In the genomic region with DNA sequence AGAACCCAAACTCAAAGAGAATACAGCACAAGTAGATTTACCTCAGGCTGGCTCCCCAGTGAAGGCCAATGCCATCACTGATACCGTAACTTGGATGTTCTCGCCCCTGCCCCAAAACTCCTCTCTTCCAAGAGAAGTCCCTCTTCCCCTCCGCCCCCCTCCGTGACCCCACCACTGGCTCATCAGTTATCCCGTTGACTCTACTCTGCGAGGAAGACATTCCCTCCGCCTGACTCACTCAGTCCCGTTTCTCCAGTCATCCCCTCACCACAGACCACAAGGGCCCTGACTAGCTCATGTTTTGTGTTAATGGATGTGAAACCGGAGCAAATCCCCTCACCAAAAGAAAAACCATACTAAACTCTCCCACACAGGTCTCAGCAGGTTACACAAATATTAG, we compare ENCODE assay signal across 23 mouse cellular contexts. TPM values are rescaled to one million over a fixed set of nuclear protein-coding genes. Genes with fewer than 3 reads are reported as not detected.
DNase-seq lines count a peak whose midpoint lies in the region; ATAC-seq and TF ChIP-seq lines count a peak whose summit lies in the region.
"Had no signal": no experiment of that assay in that cellular context is flagged by ENCODE, and none has a peak within 500 bp of the region (broad histone marks: within the 10 kb centered on the region; RNA-seq: fewer than 3 reads in every experiment).

No protein-coding gene starts in this region.

- H3K4me1 ChIP-seq in lung, embryonic 14.5 days (ENCODE audit: insufficient read depth): no peaks in the 10 kb centered on the region
- H3K4me1 ChIP-seq in embryonic fibroblast, embryonic 13.5 days (ENCODE audit: control insufficient read depth, insufficient read depth, low read length): peaks cover 24% of the 10 kb centered on the region
- peaks cover 12% of the 10 kb centered on the region; the same call in 1 of the 2 replicates for H3K4me1 ChIP-seq in stomach, embryonic 15.5 days
- H3K4me1 ChIP-seq in hindbrain, embryonic 16.5 days (ENCODE audit: control insufficient read depth, insufficient read depth, low read depth, low read length): no peaks in the 10 kb centered on the region
- H3K4me1 ChIP-seq: liver, embryonic 13.5 days had no signal

- intact Hi-C loops in left cerebral cortex, postnatal 14 days (cut with DNase I): no loop called here

- no peaks in the 10 kb centered on the region for H3K27me3 ChIP-seq in lung, embryonic 14.5 days (ENCODE audit: insufficient read depth, low read length)
- no peaks in the 10 kb centered on the region for H3K27me3 ChIP-seq in stomach, embryonic 15.5 days (replicated peaks)
- H3K27me3 ChIP-seq in hindbrain, embryonic 16.5 days (replicated peaks; ENCODE audit: control insufficient read depth, insufficient read depth, low read length): no peaks in the 10 kb centered on the region
- H3K27me3 ChIP-seq: heart, embryonic 15.5 days; limb, embryonic 13.5 days; liver, embryonic 13.5 days had no signal

- peak; percentile 45; the same call in 1 of the 2 replicates for ATAC-seq in lung, embryonic 14.5 days (ENCODE audit: insufficient read depth)
- ATAC-seq in stomach, embryonic 15.5 days (ENCODE audit: insufficient read depth, low FRiP score, low read depth): no peak
- no peak for ATAC-seq in hindbrain, embryonic 16.5 days
- ATAC-seq: forebrain, embryonic 16.5 days had no signal

- H3K4me2 ChIP-seq in lung, embryonic 14.5 days: no peak overlapping the region
- H3K4me2 ChIP-seq in stomach, embryonic 15.5 days: no peak overlapping the region
- no peak overlapping the region for H3K4me2 ChIP-seq in hindbrain, embryonic 16.5 days (ENCODE audit: low read length)
- H3K4me2 ChIP-seq: heart, embryonic 15.5 days; limb, embryonic 13.5 days; liver, embryonic 13.5 days had no signal

- H3K4me3 ChIP-seq in lung, embryonic 14.5 days (ENCODE audit: low read depth, low read length): no peak overlapping the region
- H3K4me3 ChIP-seq in embryonic fibroblast, embryonic 13.5 days (ENCODE audit: insufficient read depth, low read length): no peak overlapping the region
- H3K4me3 ChIP-seq in stomach, embryonic 15.5 days (replicated peaks): no peak overlapping the region
- no peak overlapping the region for H3K4me3 ChIP-seq in hindbrain, embryonic 16.5 days (ENCODE audit: low read length)
- H3K4me3 ChIP-seq: erythroblast, embryonic 14.5 days; heart, embryonic 15.5 days; limb, embryonic 13.5 days; liver, embryonic 13.5 days had no signal

- no peak for DNase-seq in lung, embryonic 14.5 days
- DNase-seq in lung, adult 18-20 months: no peak
- peak; percentile 71 for DNase-seq in Muller cell, postnatal 12 days (ENCODE audit: inconsistent ontology term)
- DNase-seq in left cerebral cortex, postnatal 14 days (ENCODE audit: low spot score in 2 of 2): no peak
- no peak for DNase-seq in gastrocnemius, postnatal 4 days (ENCODE audit: low spot score in 2 of 2)
- DNase-seq: cerebellum, adult 2 months; cerebellum, postnatal 36 days; gastrocnemius, postnatal 36 days; heart, postnatal 4 days; liver, embryonic 13.5 days; midbrain, embryonic 14.5 days; right cerebral cortex, postnatal 25 days; thymus, postnatal 36 days had no signal

- no peak for TF ChIP-seq POLR2A in embryonic fibroblast, embryonic 13.5 days (IDR thresholded peaks at IDR 0.05; ENCODE audit: low read depth, low read length)

- 46% methylated on average over 9 of the region's 9 CpGs for WGBS in lung, embryonic 14.5 days
- WGBS in stomach, embryonic 15.5 days: 52% methylated on average over 9 of the region's 9 CpGs
- 84% methylated on average over 9 of the region's 9 CpGs for WGBS in hindbrain, embryonic 16.5 days

- H3K27ac ChIP-seq in lung, embryonic 14.5 days (ENCODE audit: low read depth): no peak overlapping the region
- H3K27ac ChIP-seq in embryonic fibroblast, embryonic 13.5 days (ENCODE audit: insufficient read depth, low read length): peak overlapping the region; percentile 80
- peak overlapping the region; percentile 26; the same call in 1 of the 2 replicates for H3K27ac ChIP-seq in stomach, embryonic 15.5 days
- no peak overlapping the region for H3K27ac ChIP-seq in hindbrain, embryonic 16.5 days (ENCODE audit: low read depth, low read length)
- H3K27ac ChIP-seq: heart, embryonic 15.5 days; limb, embryonic 13.5 days; liver, embryonic 13.5 days had no signal

- H3K9ac ChIP-seq in lung, embryonic 14.5 days: no peak overlapping the region
- no peak overlapping the region for H3K9ac ChIP-seq in stomach, embryonic 15.5 days
- no peak overlapping the region for H3K9ac ChIP-seq in hindbrain, embryonic 16.5 days (ENCODE audit: low read depth, low read length)
- H3K9ac ChIP-seq: heart, embryonic 15.5 days; limb, embryonic 13.5 days; liver, embryonic 13.5 days had no signal

- peaks cover 32% of the 10 kb centered on the region for H3K36me3 ChIP-seq in lung, embryonic 14.5 days (ENCODE audit: insufficient read depth)
- H3K36me3 ChIP-seq in stomach, embryonic 15.5 days: no peaks in the 10 kb centered on the region
- 0 out of 2 replicates have a peak, but pooled peaks cover 4% of the 10 kb centered on the region for H3K36me3 ChIP-seq in hindbrain, embryonic 16.5 days (ENCODE audit: control insufficient read depth, insufficient read depth, low read length)

- TF ChIP-seq CTCF in lung, embryonic 14.5 days (IDR thresholded peaks at IDR 0.05; ENCODE audit: low read depth): no peak
- TF ChIP-seq CTCF in embryonic fibroblast, embryonic 13.5 days (IDR thresholded peaks at IDR 0.05; ENCODE audit: borderline replicate concordance, insufficient read depth, low read length): no peak

- no peaks in the 10 kb centered on the region for H3K9me3 ChIP-seq in lung, embryonic 14.5 days (ENCODE audit: low read depth, low read length)
- no peaks in the 10 kb centered on the region for H3K9me3 ChIP-seq in stomach, embryonic 15.5 days
- no peaks in the 10 kb centered on the region for H3K9me3 ChIP-seq in hindbrain, embryonic 16.5 days (ENCODE audit: control insufficient read depth, low read length)
- H3K9me3 ChIP-seq: G1E; heart, embryonic 15.5 days; limb, embryonic 13.5 days; liver, embryonic 13.5 days had no signal

RNA-seq across cellular contexts. Expression of a gene that starts 16.8 kb away (rescaled TPM):
- 2.8 and 3.4 TPM in 2 replicates for polyA plus RNA-seq in lung, embryonic 14.5 days (2014; fragmentation: Nextera tagmentation; extraction: Ambion mirVana)
- polyA plus RNA-seq in embryonic fibroblast, embryonic 13.5 days (2011; ENCODE audit: insufficient read length, low read depth, missing spikeins): 2.5 and 3.6 TPM in 2 replicates
- 2.8 and 3.6 TPM in 2 replicates for polyA plus RNA-seq in stomach, embryonic 15.5 days (2015; fragmentation: Nextera tagmentation; extraction: Ambion mirVana)
- total RNA-seq in left cerebral cortex, postnatal 14 days (2021): 1 to 10 TPM; 2.5 to 3.4 TPM
- total RNA-seq in gastrocnemius, postnatal 4 days (2021): 1 to 10 TPM; 3.2 to 3.4 TPM
- 0.78 and 0.80 TPM in 2 replicates for polyA plus RNA-seq in hindbrain, embryonic 16.5 days (2015; fragmentation: Nextera tagmentation; extraction: Ambion mirVana)
- total RNA-seq: megakaryocyte progenitor cell, adult 5-6 weeks; neutrophil, adult 5-6 weeks had no signal
- polyA plus RNA-seq: erythroblast, embryonic 14.5 days; G1E had no signal

Comparison
In these comparisons a context has a peak if more than half of its experiments do, and no peak if none do; other contexts are left out.
1. H3K27ac ChIP-seq: peak in embryonic fibroblast, embryonic 13.5 days (single experiment) and stomach, embryonic 15.5 days (single experiment); none in lung, embryonic 14.5 days (single experiment) and hindbrain, embryonic 16.5 days (single experiment).